Comparison of ENCODE assay signal across 16 mouse cellular contexts in the genomic region with DNA sequence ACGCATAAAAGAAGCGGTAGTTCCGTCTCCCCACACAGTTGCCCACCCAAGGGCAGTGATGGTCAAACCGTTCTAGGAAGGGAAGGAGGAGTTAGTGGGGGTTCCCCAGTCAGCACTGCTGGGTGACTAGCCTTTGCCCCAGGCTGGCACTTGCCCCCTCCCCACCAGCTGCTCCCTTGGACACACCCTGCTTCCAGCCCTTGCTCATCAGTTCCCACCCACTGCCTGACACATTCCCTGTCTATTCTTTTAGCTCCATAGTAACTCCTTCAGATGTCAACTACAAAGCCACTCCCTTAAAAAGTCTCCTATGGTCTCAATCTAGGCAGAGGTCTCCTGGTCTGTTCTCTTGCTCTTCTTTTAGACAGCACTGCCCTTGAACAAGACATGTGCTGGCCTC. TPM values are rescaled to one million over a fixed set of nuclear protein-coding genes. Genes with fewer than 3 reads are reported as not detected.
A peak's percentile ranks its signal among the peaks of the same experiment; 100 is the strongest.
DNase-seq lines count a peak whose midpoint lies in the region; ATAC-seq and TF ChIP-seq lines count a peak whose summit lies in the region.
"Had no signal": no experiment of that assay in that cellular context is flagged by ENCODE, and none has a peak within 500 bp of the region (broad histone marks: within the 10 kb centered on the region; RNA-seq: fewer than 3 reads in every experiment).

No protein-coding gene starts in this region.

- no peak for DNase-seq in gastrocnemius, adult 2 months
- DNase-seq in gastrocnemius, postnatal 25 days, result no peak
- no peak for DNase-seq in limb, embryonic 10.5 days (ENCODE audit: low spot score)
- no peak for DNase-seq in testis, postnatal 10 days (ENCODE audit: low spot score)
- DNase-seq in Muller cell, postnatal 12 days (ENCODE audit: inconsistent ontology term), result no peak
- DNase-seq: cerebellum, adult 11 months; kidney, adult 11 months; kidney, postnatal 4 days; liver, postnatal 0 days; thymus, postnatal 25 days had no signal

- WGBS in limb, embryonic 15.5 days, result 80% methylated on average over 4 of the region's 4 CpGs
- 91% methylated on average over 4 of the region's 4 CpGs for WGBS in limb, embryonic 10.5 days

- peaks cover 4% of the 10 kb centered on the region; the same call in 1 of the 2 replicates for H3K9me3 ChIP-seq in limb, embryonic 15.5 days
- H3K9me3 ChIP-seq in limb, embryonic 10.5 days (replicated peaks), result no peaks in the 10 kb centered on the region
- no peaks in the 10 kb centered on the region for H3K9me3 ChIP-seq in E14TG2a.4 (ENCODE audit: low read length)
- H3K9me3 ChIP-seq: heart, embryonic 15.5 days had no signal

- no peaks in the 10 kb centered on the region for H3K27me3 ChIP-seq in limb, embryonic 15.5 days
- H3K27me3 ChIP-seq in limb, embryonic 10.5 days (ENCODE audit: low read depth, poor library complexity, severe bottlenecking), result no peaks in the 10 kb centered on the region
- no peaks in the 10 kb centered on the region for H3K27me3 ChIP-seq in E14TG2a.4 (ENCODE audit: insufficient read depth, low read length)
- no peaks in the 10 kb centered on the region for H3K27me3 ChIP-seq in myocyte (ENCODE audit: control insufficient read depth, insufficient read depth, insufficient read length)
- H3K27me3 ChIP-seq: heart, embryonic 15.5 days; kidney, embryonic 15.5 days had no signal

- 0 out of 2 replicates have a peak, but pooled peaks cover 2% of the 10 kb centered on the region for H3K4me1 ChIP-seq in limb, embryonic 15.5 days
- no peaks in the 10 kb centered on the region for H3K4me1 ChIP-seq in limb, embryonic 10.5 days
- H3K4me1 ChIP-seq in E14TG2a.4 (replicated peaks; ENCODE audit: low read depth, low read length), result peaks cover 77% of the 10 kb centered on the region

- H3K9ac ChIP-seq in limb, embryonic 15.5 days, result no peak overlapping the region
- H3K9ac ChIP-seq: heart, embryonic 15.5 days; kidney, embryonic 15.5 days; liver, postnatal 0 days had no signal

- intact Hi-C loops in gastrocnemius, adult 2 months (cut with DNase I), result no loop called here

- H3K36me3 ChIP-seq in limb, embryonic 15.5 days, result peaks cover 62% of the 10 kb centered on the region
- H3K36me3 ChIP-seq in limb, embryonic 10.5 days, result peaks cover 86% of the 10 kb centered on the region
- H3K36me3 ChIP-seq in E14TG2a.4 (ENCODE audit: insufficient read depth, low read length), result peaks cover 87% of the 10 kb centered on the region
- H3K36me3 ChIP-seq in myocyte (ENCODE audit: control insufficient read depth, insufficient read depth), result no peaks in the 10 kb centered on the region

- H3ac ChIP-seq in myocyte (ENCODE audit: control insufficient read depth, insufficient read length), result no peak overlapping the region

- TF ChIP-seq CTCF in gastrocnemius, adult 2 months (IDR thresholded peaks at IDR 0.05), result no peak
- TF ChIP-seq CTCF in E14TG2a.4 (conservative IDR thresholded peaks at IDR 0.05; ENCODE audit: low read length), result no peak

- no peak overlapping the region for H3K4me2 ChIP-seq in limb, embryonic 15.5 days
- H3K4me2 ChIP-seq in myocyte (ENCODE audit: low read depth), result peak overlapping the region; percentile 85
- H3K4me2 ChIP-seq: heart, embryonic 15.5 days; kidney, embryonic 15.5 days; liver, embryonic 11.5 days had no signal

- no peaks in the 10 kb centered on the region for H3K79me2 ChIP-seq in myocyte (ENCODE audit: control insufficient read depth, insufficient read depth)

- peak overlapping the region; percentile 62 for H3K27ac ChIP-seq in gastrocnemius, adult 2 months
- peak overlapping the region; percentile 47; the same call in 1 of the 2 replicates for H3K27ac ChIP-seq in limb, embryonic 15.5 days
- H3K27ac ChIP-seq in limb, embryonic 10.5 days, result no peak overlapping the region
- H3K27ac ChIP-seq: heart, embryonic 15.5 days; kidney, embryonic 15.5 days had no signal

- no peak for TF ChIP-seq POLR2A in myocyte (IDR thresholded peaks at IDR 0.05; ENCODE audit: insufficient read length, low read depth)

- H3K4me3 ChIP-seq in gastrocnemius, adult 2 months, result no peak overlapping the region
- no peak overlapping the region for H3K4me3 ChIP-seq in limb, embryonic 15.5 days
- no peak overlapping the region for H3K4me3 ChIP-seq in limb, embryonic 10.5 days
- peak overlapping the region; percentile 6; the same call in 1 of the 2 replicates for H3K4me3 ChIP-seq in E14TG2a.4 (replicated peaks; ENCODE audit: low read length)
- no peak overlapping the region for H3K4me3 ChIP-seq in myocyte
- H3K4me3 ChIP-seq: heart, embryonic 15.5 days; kidney, embryonic 15.5 days had no signal

- no peak for ATAC-seq in limb, embryonic 15.5 days (ENCODE audit: insufficient number of reproducible peaks, low FRiP score, low TSS enrichment, low read depth)

TF ChIP-seq in myocyte, 11 proteins besides CTCF, POLR2A, EP300 and RAD21:
- no peak for TF ChIP-seq TCF3 (IDR thresholded peaks at IDR 0.05; ENCODE audit: insufficient read length, low read depth)
- TF ChIP-seq MYOG (IDR thresholded peaks at IDR 0.05; ENCODE audit: control insufficient read depth in 1 of 3, insufficient read depth in 1 of 3, insufficient read length in 2 of 3, low read depth in 2 of 3), result peak; percentile 5 to 93 (median 15)
- peak in 2 of 3 experiments; percentile 34 to 84 for TF ChIP-seq MYOD1 (IDR thresholded peaks at IDR 0.05; ENCODE audit: control insufficient read depth in 1 of 3, insufficient read length in 2 of 3, low read depth in 2 of 3)
TF ChIP-seq in myocyte: peak in this region for 2.

RNA-seq across cellular contexts. Expression of gene Sfn, which starts 11.9 kb away (rescaled TPM):
- total RNA-seq in gastrocnemius, adult 2 months (2021), result 1 to 10 TPM; 1.1 to 1.5 TPM
- total RNA-seq in gastrocnemius, postnatal 25 days (2021), result 1 to 10 TPM; 1.1 to 1.2 TPM
- polyA plus RNA-seq in limb, embryonic 15.5 days (2015; fragmentation: Nextera tagmentation; extraction: Ambion mirVana), result 499 and 506 TPM in 2 replicates
- 29.7 and 38.7 TPM in 2 replicates for polyA plus RNA-seq in limb, embryonic 10.5 days (2016; fragmentation: Nextera tagmentation; extraction: Ambion mirVana)
- 0.56 TPM for polyA plus RNA-seq in myocyte (2012; fragmentation: generic; extraction: Trizol)

RNA-seq across cellular contexts. Expression of gene Gpn2, which starts 29.7 kb away (rescaled TPM):
- 1 to 10 TPM; 4.9 to 6.3 TPM for total RNA-seq in gastrocnemius, adult 2 months (2021)
- total RNA-seq in gastrocnemius, postnatal 25 days (2021), result 1 to 10 TPM; 4.6 to 4.9 TPM
- polyA plus RNA-seq in limb, embryonic 15.5 days (2015; fragmentation: Nextera tagmentation; extraction: Ambion mirVana), result 15.7 and 17.2 TPM in 2 replicates
- 31.3 and 31.6 TPM in 2 replicates for polyA plus RNA-seq in limb, embryonic 10.5 days (2016; fragmentation: Nextera tagmentation; extraction: Ambion mirVana)
- 32.2 TPM for polyA plus RNA-seq in myocyte (2012; fragmentation: generic; extraction: Trizol)

RNA-seq across cellular contexts. Expression of gene Zdhhc18, which starts 36.1 kb away (rescaled TPM):
- 10 to 100 TPM; 25.4 to 32.3 TPM for total RNA-seq in gastrocnemius, adult 2 months (2021)
- 10 to 100 TPM; 22.9 to 24.3 TPM for total RNA-seq in gastrocnemius, postnatal 25 days (2021)
- 2.9 and 3.6 TPM in 2 replicates for polyA plus RNA-seq in limb, embryonic 15.5 days (2015; fragmentation: Nextera tagmentation; extraction: Ambion mirVana)
- polyA plus RNA-seq in limb, embryonic 10.5 days (2016; fragmentation: Nextera tagmentation; extraction: Ambion mirVana), result 3.6 and 4.0 TPM in 2 replicates
- 14.3 TPM for polyA plus RNA-seq in myocyte (2012; fragmentation: generic; extraction: Trizol)

RNA-seq across cellular contexts. Expression of gene Gpatch3, which starts 39.3 kb away (rescaled TPM):
- 1 to 10 TPM; 3.0 to 3.2 TPM for total RNA-seq in gastrocnemius, adult 2 months (2021)
- total RNA-seq in gastrocnemius, postnatal 25 days (2021), result 1 to 10 TPM; 2.1 to 3.6 TPM
- polyA plus RNA-seq in limb, embryonic 15.5 days (2015; fragmentation: Nextera tagmentation; extraction: Ambion mirVana), result 5.8 and 7.3 TPM in 2 replicates
- polyA plus RNA-seq in limb, embryonic 10.5 days (2016; fragmentation: Nextera tagmentation; extraction: Ambion mirVana), result 12.9 and 14.0 TPM in 2 replicates
- 4.1 TPM for polyA plus RNA-seq in myocyte (2012; fragmentation: generic; extraction: Trizol)

RNA-seq across cellular contexts. Expression of gene Pigv, which starts 58.6 kb away (rescaled TPM):
- 10 to 100 TPM; 10.4 to 11.7 TPM for total RNA-seq in gastrocnemius, adult 2 months (2021)
- 1 to 10 TPM; 8.3 to 9.6 TPM for total RNA-seq in gastrocnemius, postnatal 25 days (2021)
- polyA plus RNA-seq in limb, embryonic 15.5 days (2015; fragmentation: Nextera tagmentation; extraction: Ambion mirVana), result 14.6 and 15.3 TPM in 2 replicates
- polyA plus RNA-seq in limb, embryonic 10.5 days (2016; fragmentation: Nextera tagmentation; extraction: Ambion mirVana), result 17.9 and 19.6 TPM in 2 replicates
- polyA plus RNA-seq in myocyte (2012; fragmentation: generic; extraction: Trizol), result 9.8 TPM

Comparison
In these comparisons a context has a peak if more than half of its experiments do, and no peak if none do; other contexts are left out.
1. RNA of gene Sfn, which starts 11.9 kb away (polyA plus RNA-seq): 499 to 506 TPM in limb, embryonic 15.5 days and 29.7 to 38.7 TPM in limb, embryonic 10.5 days; 0.56 TPM in myocyte (single experiment); every median in the first group is over 10 times any median in the second.